Mouse (Mus musculus) kidney, postnatal 36 days (tissue): ENCODE measurements at regions not wholly inside any gene's neighbourhood (a gene's known extent, or its start where the extent isn't known, plus 50 kb on each side); places are given as distances from the start of the nearest gene placed in this dataset.

ENCODE experiments used
- DNase-seq, 2 experiments: peaks; one replicate each; pipeline ENCODE4 v3.0.0; 2021 to 2022; ENCODE audit warnings: mixed read lengths in 2 of 2

DNA sequence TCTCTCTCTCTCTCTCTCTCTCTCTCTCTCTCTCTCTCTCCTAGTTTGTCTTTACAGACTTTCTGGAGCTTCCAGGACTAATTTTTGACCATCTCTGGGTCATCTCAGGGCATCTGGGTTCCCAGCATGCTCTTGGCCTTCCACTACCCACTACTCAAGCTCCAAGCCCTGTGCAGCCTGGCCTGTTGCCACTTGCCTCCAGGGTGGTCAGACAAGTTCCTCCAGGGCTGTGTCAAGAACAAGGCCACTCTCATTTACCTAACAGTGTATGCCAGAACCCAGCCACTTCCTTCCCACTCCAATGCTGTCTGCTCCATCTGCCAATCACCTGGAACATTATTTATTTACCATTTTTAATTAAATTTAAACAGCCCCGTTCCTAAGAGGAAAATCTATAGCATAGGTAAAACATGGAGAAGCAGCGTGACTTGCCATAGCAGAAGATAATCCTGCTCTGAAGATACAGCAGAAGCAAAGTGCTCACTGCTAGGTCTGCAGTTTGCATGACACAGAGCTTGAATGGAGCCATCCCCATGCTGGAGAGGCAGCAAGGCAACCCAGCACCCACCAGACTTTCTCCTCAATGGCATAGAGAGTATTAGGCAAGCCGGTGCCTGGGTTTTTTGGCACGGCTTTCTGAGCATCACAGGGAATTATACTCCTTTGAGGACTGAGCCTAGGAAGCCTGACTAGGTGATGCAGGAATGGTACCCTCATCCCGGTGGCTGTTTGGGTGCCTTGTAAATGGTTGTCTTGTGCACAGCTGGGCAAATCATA, 54.0 kb downstream of the Foxi1 start:
- peak in 1 of 2 experiments; percentile 15 for DNase-seq

DNA sequence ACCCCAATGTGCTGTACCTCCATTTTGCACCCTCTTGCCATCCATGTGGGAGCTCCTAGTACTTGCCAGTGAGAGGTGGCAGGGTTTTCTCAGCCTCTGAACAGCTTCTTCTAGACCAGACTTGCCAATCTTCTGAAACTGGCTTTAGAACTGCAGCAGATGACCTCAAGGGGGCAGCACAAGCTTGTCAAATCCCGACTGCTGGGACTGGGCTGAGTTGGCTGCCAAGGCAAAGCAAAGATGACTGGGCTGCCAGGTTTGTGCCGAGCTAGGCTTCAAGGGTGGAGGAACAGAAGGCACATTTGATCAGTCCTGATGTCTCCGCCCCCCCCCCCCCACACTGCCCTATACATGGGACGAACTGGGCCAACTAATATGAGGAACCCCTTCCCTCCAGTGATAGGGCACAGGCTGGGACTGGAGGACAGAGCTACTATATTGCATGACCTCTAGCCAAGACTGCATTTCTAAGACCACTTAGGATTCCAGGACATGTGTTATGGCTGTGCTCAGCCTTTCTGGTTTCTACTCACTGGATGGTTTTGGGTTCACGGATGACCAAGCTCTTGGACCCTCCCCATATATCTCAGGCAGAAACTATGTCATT, 51.1 kb upstream of the 4930469K13Rik start:
- DNase-seq: peak; percentile 78 to 88
